In genomic region chr1:183147438-183147841, GRCm38 (mm10) we compare ENCODE assay signal across 8 mouse cellular contexts.
DNase-seq lines count a peak whose midpoint lies in the region; ATAC-seq and TF ChIP-seq lines count a peak whose summit lies in the region.

No protein-coding gene starts in this region.

- TF ChIP-seq EP300 in stomach, postnatal 0 days (optimal IDR thresholded peaks at IDR 0.05), result no peak

- H3K4me2 ChIP-seq in stomach, postnatal 0 days (replicated peaks; ENCODE audit: low read depth), result peak overlapping the region; percentile 30

- H3K79me3 ChIP-seq in C2C12 (ENCODE audit: low read depth), result peaks cover 28% of the 10 kb centered on the region

- H3ac ChIP-seq in C2C12 (ENCODE audit: control insufficient read depth, insufficient read length, low read depth), result peak overlapping the region; percentile 35

- ATAC-seq in hematopoietic stem cell, adult 5-6 weeks (replicated peaks in 1 of 2; ENCODE audit: insufficient read depth in 1 of 2, low FRiP score in 2 of 2, low TSS enrichment in 1 of 2, low read depth in 1 of 2, poor library complexity in 2 of 2, severe bottlenecking in 2 of 2), result peak; percentile 93 to 97
- peak; percentile 89 for ATAC-seq in megakaryocyte progenitor cell, adult 5-6 weeks (replicated peaks; ENCODE audit: poor library complexity)
- peak; percentile 96 for ATAC-seq in stomach, postnatal 0 days (ENCODE audit: low FRiP score, low TSS enrichment)

- H3K4me1 ChIP-seq in stomach, postnatal 0 days (replicated peaks; ENCODE audit: control insufficient read depth, insufficient read depth), result no peaks in the 10 kb centered on the region; the same call in 1 of the 2 replicates

- peaks cover 43% of the 10 kb centered on the region for H3K79me2 ChIP-seq in C2C12 (ENCODE audit: control insufficient read depth, insufficient read depth)

- H3K4me3 ChIP-seq in C2C12 (ENCODE audit: insufficient read depth, poor library complexity, severe bottlenecking), result peak overlapping the region; percentile 33
- peak overlapping the region; percentile 18; the same call in 1 of the 2 replicates for H3K4me3 ChIP-seq in stomach, postnatal 0 days (ENCODE audit: low read depth, low read length)

- H3K9ac ChIP-seq in stomach, postnatal 0 days (ENCODE audit: low read length), result 0 out of 2 replicates have a peak overlapping the region, but pooled peaks have one; percentile 5

- H3K27me3 ChIP-seq in C2C12 (ENCODE audit: control insufficient read depth, insufficient read depth, insufficient read length), result no peaks in the 10 kb centered on the region
- H3K27me3 ChIP-seq in stomach, postnatal 0 days (ENCODE audit: control insufficient read depth, insufficient read depth, low read length), result no peaks in the 10 kb centered on the region

- peak; percentile 71 for DNase-seq in adrenal gland, postnatal 10 days
- DNase-seq in gastrocnemius, adult 18-20 months (ENCODE audit: low spot score), result peak; percentile 70
- peak; percentile 39 to 51 for DNase-seq in kidney, postnatal 36 days
- peak; percentile 80 for DNase-seq in stomach, postnatal 0 days (ENCODE audit: low spot score)
- no peak for DNase-seq in layer of hippocampus, adult 9-10 months (ENCODE audit: low spot score)

- no peaks in the 10 kb centered on the region for H3K9me3 ChIP-seq in stomach, postnatal 0 days (ENCODE audit: control insufficient read depth, low read length)

- H3K36me3 ChIP-seq in C2C12 (ENCODE audit: control insufficient read depth, insufficient read depth), result no peaks in the 10 kb centered on the region
- no peaks in the 10 kb centered on the region for H3K36me3 ChIP-seq in stomach, postnatal 0 days (ENCODE audit: control insufficient read depth, insufficient read depth, low read length)

- H3K27ac ChIP-seq in stomach, postnatal 0 days (replicated peaks), result peak overlapping the region; percentile 20; the same call in 1 of the 2 replicates

- no peak for TF ChIP-seq CTCF in C2C12 (IDR thresholded peaks at IDR 0.05; ENCODE audit: control insufficient read depth, insufficient read depth, insufficient read length)
- no peak for TF ChIP-seq CTCF in stomach, postnatal 0 days (IDR thresholded peaks at IDR 0.05; ENCODE audit: low read depth)

- WGBS in stomach, postnatal 0 days, result 7% methylated on average over 5 of the region's 5 CpGs

TF ChIP-seq in C2C12, 6 proteins besides CTCF, POLR2A, EP300 and RAD21:
- TF ChIP-seq MYOD1 (IDR thresholded peaks at IDR 0.05; ENCODE audit: control insufficient read depth, insufficient read length, low read depth), result peak; percentile 34
- no peak for TF ChIP-seq MAX (IDR thresholded peaks at IDR 0.05)
- peak; percentile 8 for TF ChIP-seq CEBPB (IDR thresholded peaks at IDR 0.05; ENCODE audit: low read depth)
